Mouse (Mus musculus) spleen, embryonic (tissue): ENCODE results near the gene Cd163l1.

ENCODE experiments used
- CTCF ChIA-PET: fragments of 350-600 bp; sonication (Branson Sonifier 250); formaldehyde crosslinking; loops from one replicate; lab custom pipeline; 2022; lab: Charles Lee

The Cd163l1 gene

GRCm38 (mm10) chr7:140219268-140219667 is 1.2 kb downstream of the Cd163l1 start:
- CTCF ChIA-PET, result no interaction called here

GRCm38 (mm10) chr7:140220375-140220774 is 2.3 kb downstream of the Cd163l1 start:
- CTCF ChIA-PET, result no interaction called here

GRCm38 (mm10) chr7:140224209-140224608 is 6.1 kb downstream of the Cd163l1 start:
- CTCF ChIA-PET, result no interaction called here

- CTCF ChIA-PET, result no interaction called here
These were observed 10.4 kb downstream of the Cd163l1 start for GRCm38 (mm10) chr7:140228476-140228875.

DNA sequence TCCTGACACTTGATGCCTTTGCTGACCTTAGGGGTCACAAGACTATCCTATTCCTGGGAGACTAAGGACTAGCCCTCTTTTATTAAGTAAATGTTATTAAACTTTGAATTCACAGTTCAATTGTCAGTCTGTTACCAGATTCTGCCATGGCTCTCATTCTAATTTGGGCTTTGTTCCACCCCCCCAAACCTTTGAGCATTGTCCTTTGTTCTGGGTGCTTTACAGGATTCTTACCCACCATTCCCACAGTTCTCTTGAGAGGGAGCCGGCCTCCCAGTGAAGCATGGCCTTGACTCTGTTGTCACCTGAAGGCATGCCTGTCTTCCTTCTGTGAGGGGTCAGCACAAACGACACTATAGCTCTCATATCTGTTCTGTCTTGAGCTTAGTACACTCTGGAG is 13.0 kb downstream of the Cd163l1 start:
- CTCF ChIA-PET, result no interaction called here

DNA sequence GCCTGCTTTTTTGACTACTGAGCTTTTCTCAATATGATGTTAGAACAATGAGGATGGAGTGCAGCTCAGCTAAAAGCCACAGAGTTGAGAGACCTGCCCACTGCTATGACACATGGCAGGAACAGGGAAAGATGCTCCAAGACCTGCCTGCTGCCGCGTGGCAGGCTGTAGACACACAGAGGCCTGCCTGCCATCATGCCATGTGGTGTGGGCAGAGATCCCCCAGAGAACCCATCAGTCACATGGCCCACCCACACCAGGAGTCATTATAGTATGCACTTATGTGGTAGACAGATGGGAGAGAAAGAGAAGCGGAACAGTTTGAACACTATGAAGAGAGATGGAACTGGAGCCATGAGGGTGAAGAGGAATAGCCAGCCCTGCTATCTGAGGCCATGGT is 15.6 kb downstream of the Cd163l1 start:
- CTCF ChIA-PET, result no interaction called here

GRCm38 (mm10) chr7:140247216-140247615 is 29.1 kb downstream of the Cd163l1 start, which contains the start of gene 5830411N06Rik:
TSS of gene 5830411N06Rik (plus strand) at chr7:140247284.
- CTCF ChIA-PET, result no interaction called here

DNA sequence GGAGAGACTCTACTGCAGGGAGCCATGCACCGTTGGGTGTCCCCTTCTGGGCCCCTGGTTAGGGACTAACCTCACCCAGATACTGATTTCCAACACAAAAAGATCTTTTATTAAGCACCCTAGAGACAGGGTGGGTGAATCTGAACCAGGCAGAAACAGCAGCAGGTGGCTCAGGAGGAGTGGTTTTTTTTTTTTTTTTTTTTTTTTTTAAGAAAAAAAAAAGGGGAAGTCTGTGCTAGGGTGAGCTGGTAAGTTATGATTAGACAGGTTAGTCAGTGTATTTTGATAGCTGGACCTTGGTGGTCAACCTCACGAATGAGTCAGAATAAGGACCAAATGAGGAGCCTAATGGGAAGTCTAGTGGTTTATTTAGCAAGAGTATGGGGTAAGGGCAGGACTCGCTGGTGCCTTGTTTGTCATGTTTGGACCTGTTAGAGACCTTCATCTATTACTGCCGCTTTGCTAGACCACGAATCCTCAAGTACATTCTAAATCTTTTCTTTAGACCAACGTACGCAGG is 35.8 kb downstream of the Cd163l1 start:
- CTCF ChIA-PET, result no interaction called here
